ENCODE assay signal across 19 mouse cellular contexts in the genomic region with DNA sequence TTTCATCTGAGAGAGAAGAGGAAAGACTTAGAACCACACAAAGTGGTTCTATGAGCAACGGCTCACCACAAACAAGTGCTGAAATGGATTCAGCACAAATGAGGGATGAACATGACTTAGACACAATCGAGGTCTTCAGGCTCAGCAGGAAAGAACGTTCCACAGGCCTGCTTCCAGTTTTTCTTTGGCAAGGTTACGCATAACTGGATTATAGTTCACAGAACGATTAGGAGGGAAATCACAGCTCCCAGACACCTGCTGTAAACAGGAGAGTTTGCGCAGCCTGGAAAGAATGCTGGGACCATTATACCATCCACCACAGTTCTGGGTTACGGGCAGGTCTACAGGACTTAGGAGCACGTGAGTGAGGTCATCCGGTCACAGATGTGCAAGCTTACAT. TPM values are rescaled to one million over a fixed set of nuclear protein-coding genes. Genes with fewer than 3 reads are reported as not detected.
DNase-seq lines count a peak whose midpoint lies in the region; ATAC-seq and TF ChIP-seq lines count a peak whose summit lies in the region.
"Had no signal": no experiment of that assay in that cellular context is flagged by ENCODE, and none has a peak within 500 bp of the region (broad histone marks: within the 10 kb centered on the region; RNA-seq: fewer than 3 reads in every experiment).

No protein-coding gene starts in this region.

- H3K36me3 ChIP-seq in kidney, adult 2 months (ENCODE audit: control insufficient read depth, insufficient read depth, low read length) = no peaks in the 10 kb centered on the region
- peaks cover 11% of the 10 kb centered on the region; the same call in 1 of the 2 replicates for H3K36me3 ChIP-seq in midbrain, postnatal 0 days (ENCODE audit: insufficient read depth, low read length)
- H3K36me3 ChIP-seq in midbrain, embryonic 10.5 days = peaks cover 10% of the 10 kb centered on the region; the same call in 1 of the 2 replicates
- H3K36me3 ChIP-seq in liver, embryonic 13.5 days = peaks cover 29% of the 10 kb centered on the region
- H3K36me3 ChIP-seq: limb, embryonic 10.5 days had no signal

- no peak for TF ChIP-seq CTCF in kidney, adult 2 months (conservative IDR thresholded peaks at IDR 0.05; ENCODE audit: insufficient read depth, insufficient read length, low read depth, low read length)
- TF ChIP-seq CTCF in midbrain, postnatal 0 days (IDR thresholded peaks at IDR 0.05) = no peak

- H3K4me2 ChIP-seq in midbrain, postnatal 0 days (ENCODE audit: low read depth, low read length, poor library complexity, severe bottlenecking) = no peak overlapping the region
- H3K4me2 ChIP-seq in liver, embryonic 13.5 days = peak overlapping the region; percentile 74
- H3K4me2 ChIP-seq: forebrain, embryonic 13.5 days had no signal

- no peak overlapping the region for H3K4me3 ChIP-seq in kidney, adult 2 months (ENCODE audit: insufficient read depth, low read depth, low read length)
- H3K4me3 ChIP-seq in midbrain, postnatal 0 days (ENCODE audit: low read depth, low read length) = no peak overlapping the region
- H3K4me3 ChIP-seq in midbrain, embryonic 10.5 days = no peak overlapping the region
- H3K4me3 ChIP-seq in liver, embryonic 13.5 days (replicated peaks) = peak overlapping the region; percentile 50
- H3K4me3 ChIP-seq: forebrain, embryonic 13.5 days; left cerebral cortex, adult 2 months; limb, embryonic 10.5 days had no signal

- TF ChIP-seq POLR2A in kidney, adult 2 months (IDR thresholded peaks at IDR 0.05; ENCODE audit: low read depth, low read length) = no peak

- no peak overlapping the region for H3K27ac ChIP-seq in kidney, adult 2 months (ENCODE audit: insufficient read depth, low read depth, low read length)
- no peak overlapping the region for H3K27ac ChIP-seq in midbrain, postnatal 0 days (ENCODE audit: low read depth, low read length)
- no peak overlapping the region for H3K27ac ChIP-seq in midbrain, embryonic 10.5 days (replicated peaks)
- H3K27ac ChIP-seq in liver, embryonic 13.5 days = peak overlapping the region; percentile 96
- H3K27ac ChIP-seq: forebrain, embryonic 13.5 days; left cerebral cortex, adult 2 months; limb, embryonic 10.5 days; stomach, postnatal 0 days had no signal

- no peak overlapping the region for H3K9ac ChIP-seq in midbrain, postnatal 0 days (replicated peaks; ENCODE audit: low read length, poor library complexity, severe bottlenecking)
- peak overlapping the region; percentile 76 for H3K9ac ChIP-seq in liver, embryonic 13.5 days
- H3K9ac ChIP-seq: forebrain, embryonic 13.5 days had no signal

- WGBS in kidney, adult 2 months = 51% methylated on average over 9 of the region's 9 CpGs
- 59% methylated on average over 9 of the region's 9 CpGs for WGBS in midbrain, postnatal 0 days
- WGBS in midbrain, embryonic 10.5 days = 85% methylated on average over 9 of the region's 9 CpGs
- 82% methylated on average over 9 of the region's 9 CpGs for WGBS in liver, embryonic 13.5 days (ENCODE audit: insufficient replicate concordance)

- peak; percentile 76 for DNase-seq in kidney, adult 2 months
- DNase-seq in kidney, adult 11 months = no peak
- DNase-seq in midbrain, postnatal 0 days (ENCODE audit: low spot score) = peak; percentile 24
- DNase-seq in midbrain, embryonic 10.5 days (ENCODE audit: low spot score) = no peak
- no peak for DNase-seq in liver, embryonic 13.5 days
- no peak for DNase-seq in natural killer cell, adult 2 months (ENCODE audit: low spot score in 2 of 2)
- DNase-seq in spleen, postnatal 4 days (ENCODE audit: low spot score in 2 of 2) = no peak
- DNase-seq: adrenal gland, adult 2 months; cerebellum, adult 9-11 months; gastrocnemius, postnatal 25 days; heart, postnatal 10 days; lung, adult 18-20 months; lung, postnatal 36 days had no signal

- H3K4me1 ChIP-seq in kidney, adult 2 months (ENCODE audit: control insufficient read depth, insufficient read depth, low read length) = peaks cover 37% of the 10 kb centered on the region
- H3K4me1 ChIP-seq in midbrain, postnatal 0 days (ENCODE audit: insufficient read depth, low read length) = 0 out of 2 replicates have a peak, but pooled peaks cover 3% of the 10 kb centered on the region
- peaks cover 34% of the 10 kb centered on the region for H3K4me1 ChIP-seq in midbrain, embryonic 10.5 days
- H3K4me1 ChIP-seq in liver, embryonic 13.5 days (replicated peaks) = peaks cover 75% of the 10 kb centered on the region

- no peak for ATAC-seq in midbrain, postnatal 0 days (ENCODE audit: low FRiP score)
- ATAC-seq in liver, embryonic 13.5 days (ENCODE audit: low read depth) = no peak
- ATAC-seq: forebrain, embryonic 13.5 days; inflammation-experienced regulatory T-cells, adult 6 months; midbrain, embryonic 16.5 days had no signal

- no peaks in the 10 kb centered on the region for H3K27me3 ChIP-seq in kidney, adult 2 months (replicated peaks; ENCODE audit: control insufficient read depth, insufficient read depth, low read length)
- no peaks in the 10 kb centered on the region for H3K27me3 ChIP-seq in midbrain, postnatal 0 days (ENCODE audit: insufficient read depth, low read length)
- 0 out of 2 replicates have a peak, but pooled peaks cover 5% of the 10 kb centered on the region for H3K27me3 ChIP-seq in midbrain, embryonic 10.5 days (ENCODE audit: low read depth, poor library complexity, severe bottlenecking)
- H3K27me3 ChIP-seq in liver, embryonic 13.5 days = no peaks in the 10 kb centered on the region
- H3K27me3 ChIP-seq: forebrain, embryonic 13.5 days had no signal

- H3K9me3 ChIP-seq in midbrain, postnatal 0 days (ENCODE audit: low read length) = no peaks in the 10 kb centered on the region
- no peaks in the 10 kb centered on the region for H3K9me3 ChIP-seq in midbrain, embryonic 10.5 days (replicated peaks)
- H3K9me3 ChIP-seq in liver, embryonic 13.5 days (replicated peaks) = no peaks in the 10 kb centered on the region
- H3K9me3 ChIP-seq: forebrain, embryonic 13.5 days; limb, embryonic 10.5 days had no signal

RNA-seq across cellular contexts. Expression of a gene that starts 7.9 kb away (rescaled TPM):
- polyA plus RNA-seq in kidney, adult 2 months (2012; rRNA removed) = 68.2 and 80.8 TPM in 2 replicates
- total RNA-seq in midbrain, postnatal 0 days (2014; rRNA removed) = 50.0 and 66.3 TPM in 2 replicates
- polyA plus RNA-seq in midbrain, postnatal 0 days (2015; fragmentation: Nextera tagmentation; extraction: Ambion mirVana) = 110 and 124 TPM in 2 replicates
- polyA plus RNA-seq in midbrain, embryonic 10.5 days (2016; fragmentation: Nextera tagmentation; extraction: Ambion mirVana) = 45.4 and 46.5 TPM in 2 replicates
- polyA plus RNA-seq in liver, embryonic 13.5 days (2015; fragmentation: Nextera tagmentation; extraction: Ambion mirVana) = 67.9 and 78.3 TPM in 2 replicates

RNA-seq across cellular contexts. Expression of a gene that starts 39.1 kb away (rescaled TPM):
- 119 and 121 TPM in 2 replicates for polyA plus RNA-seq in kidney, adult 2 months (2012; rRNA removed)
- 31.2 and 31.8 TPM in 2 replicates for total RNA-seq in midbrain, postnatal 0 days (2014; rRNA removed)
- 28.3 and 31.3 TPM in 2 replicates for polyA plus RNA-seq in midbrain, postnatal 0 days (2015; fragmentation: Nextera tagmentation; extraction: Ambion mirVana)
- polyA plus RNA-seq in midbrain, embryonic 10.5 days (2016; fragmentation: Nextera tagmentation; extraction: Ambion mirVana) = 90.6 and 101 TPM in 2 replicates
- 32.9 and 37.5 TPM in 2 replicates for polyA plus RNA-seq in liver, embryonic 13.5 days (2015; fragmentation: Nextera tagmentation; extraction: Ambion mirVana)

Comparison
In these comparisons a context has a peak if more than half of its experiments do, and no peak if none do; other contexts are left out.
1. DNase-seq: peak in kidney, adult 2 months (single experiment) and midbrain, postnatal 0 days (single experiment); none in kidney, adult 11 months (single experiment), midbrain, embryonic 10.5 days (single experiment), liver, embryonic 13.5 days (single experiment), natural killer cell, adult 2 months (0 of 2) and spleen, postnatal 4 days (0 of 2).